Mouse (Mus musculus): ENCODE data around the gene Tmem104. TPM values are rescaled to one million over a fixed set of nuclear protein-coding genes. Genes with fewer than 3 reads are reported as not detected.
A peak's percentile ranks its signal among the peaks of the same experiment; 100 is the strongest.

Gene Tmem104
- polyA plus RNA-seq (2016; fragmentation: Nextera tagmentation; extraction: Ambion mirVana) = 9.6 TPM in 2 replicates

DNA sequence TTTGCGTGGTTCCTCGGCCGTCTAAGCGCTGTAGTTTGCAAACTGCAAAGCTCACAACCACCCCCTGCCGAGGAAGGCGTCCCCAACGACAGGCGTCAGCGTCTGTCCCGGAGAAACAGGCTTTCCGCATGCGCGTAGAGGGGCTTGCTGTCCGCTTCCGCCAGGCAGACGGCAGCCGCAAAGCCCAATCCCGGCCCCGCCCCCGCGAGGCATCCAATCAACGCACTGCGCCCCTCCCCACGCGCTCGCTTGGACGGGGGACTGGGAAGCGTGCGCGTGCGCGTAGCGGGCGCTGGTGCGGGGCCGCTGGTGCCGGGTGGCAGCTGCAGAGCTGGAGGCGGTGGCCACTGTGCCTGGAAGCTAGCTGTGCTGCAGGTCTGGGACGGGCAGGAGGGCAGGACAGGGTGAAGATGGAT, at the start of gene Tmem104:
TSS of gene Tmem104 (plus strand) at position 264 of the 416 bp plus-strand sequence.
- H3K4me1 ChIP-seq = peaks cover 40% of the 10 kb centered on the region
- H3K36me3 ChIP-seq = peaks cover 21% of the 10 kb centered on the region
- H3K4me3 ChIP-seq = peak within 1 kb of the TSS; percentile 73
- no peaks in the 10 kb centered on the region for H3K27me3 ChIP-seq (ENCODE audit: insufficient read depth, poor library complexity, severe bottlenecking)
- no peaks in the 10 kb centered on the region for H3K9me3 ChIP-seq
- peak within 1 kb of the TSS; percentile 85 for H3K27ac ChIP-seq
- DNase-seq (ENCODE audit: low spot score) = peak; percentile 99
- under 1% methylated on average over 39 of the region's 39 CpGs for WGBS

DNA sequence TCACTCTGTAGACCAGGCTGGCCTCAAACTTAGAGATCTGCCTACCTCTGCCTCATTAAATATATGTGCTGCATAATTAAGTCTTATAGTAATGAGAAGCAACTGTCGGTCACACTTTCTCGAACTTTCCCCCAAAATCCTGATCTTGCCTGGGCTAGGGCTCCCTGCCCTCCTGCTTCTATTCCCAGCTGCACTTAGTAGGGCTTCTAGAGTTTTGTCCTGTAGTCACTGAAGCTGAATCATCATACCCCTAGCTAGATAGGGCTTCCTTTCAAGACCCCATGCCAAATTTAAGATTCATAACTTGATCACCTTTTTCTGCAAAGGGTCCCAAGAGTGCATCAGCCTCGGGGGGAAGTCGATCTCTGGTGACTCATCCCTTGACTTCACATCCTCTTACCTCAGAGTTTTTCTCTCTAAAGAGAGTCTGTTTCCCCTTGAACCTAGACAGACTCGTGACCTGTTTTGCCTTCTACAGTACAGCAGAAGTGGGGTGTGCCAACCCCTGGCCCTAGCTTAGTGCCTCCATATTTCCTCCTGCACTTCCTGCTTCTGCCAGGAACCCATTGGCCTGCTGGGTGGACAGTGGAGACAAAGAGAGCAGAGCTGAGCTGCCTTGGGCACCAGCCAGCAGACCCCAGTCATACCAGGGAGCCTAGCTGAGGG, 48.6 kb upstream of the Tmem104 start:
- no peaks in the 10 kb centered on the region for H3K36me3 ChIP-seq
- 65% methylated on average over 5 of the region's 5 CpGs for WGBS
- no peaks in the 10 kb centered on the region for H3K4me1 ChIP-seq
- H3K27ac ChIP-seq = no peak overlapping the region
- H3K4me3 ChIP-seq = no peak overlapping the region
- no peaks in the 10 kb centered on the region for H3K27me3 ChIP-seq (ENCODE audit: insufficient read depth, poor library complexity, severe bottlenecking)
- H3K9me3 ChIP-seq = no peaks in the 10 kb centered on the region
- DNase-seq (ENCODE audit: low spot score) = no peak

DNA sequence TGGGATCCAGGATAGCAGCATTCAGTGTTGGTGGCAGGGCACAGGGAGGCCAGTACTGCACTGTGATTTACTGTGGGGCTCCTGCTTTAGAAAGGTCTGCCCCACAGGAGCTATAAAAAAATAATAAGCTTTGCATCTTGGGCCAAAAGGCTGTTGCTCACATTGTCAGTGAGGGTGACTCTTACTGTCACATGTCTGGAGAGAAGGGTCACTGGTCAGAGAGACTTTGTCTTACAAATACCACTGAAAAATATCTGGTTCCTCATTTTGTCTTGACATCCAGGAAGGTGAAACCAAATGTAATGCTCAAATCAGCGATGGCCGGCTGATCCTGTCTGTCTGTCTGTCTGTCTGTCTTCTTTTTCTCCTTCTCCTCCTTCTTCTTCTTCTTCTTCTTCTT, 45.3 kb upstream of the Tmem104 start:
- no peaks in the 10 kb centered on the region for H3K4me1 ChIP-seq
- H3K4me3 ChIP-seq = no peak overlapping the region
- H3K27ac ChIP-seq = no peak overlapping the region
- H3K36me3 ChIP-seq = no peaks in the 10 kb centered on the region
- no peak for DNase-seq (ENCODE audit: low spot score)
- H3K27me3 ChIP-seq (ENCODE audit: insufficient read depth, poor library complexity, severe bottlenecking) = peaks cover 3% of the 10 kb centered on the region; the same call in 1 of the 2 replicates
- 81% methylated on average over 2 of the region's 2 CpGs for WGBS
- H3K9me3 ChIP-seq = no peaks in the 10 kb centered on the region

DNA sequence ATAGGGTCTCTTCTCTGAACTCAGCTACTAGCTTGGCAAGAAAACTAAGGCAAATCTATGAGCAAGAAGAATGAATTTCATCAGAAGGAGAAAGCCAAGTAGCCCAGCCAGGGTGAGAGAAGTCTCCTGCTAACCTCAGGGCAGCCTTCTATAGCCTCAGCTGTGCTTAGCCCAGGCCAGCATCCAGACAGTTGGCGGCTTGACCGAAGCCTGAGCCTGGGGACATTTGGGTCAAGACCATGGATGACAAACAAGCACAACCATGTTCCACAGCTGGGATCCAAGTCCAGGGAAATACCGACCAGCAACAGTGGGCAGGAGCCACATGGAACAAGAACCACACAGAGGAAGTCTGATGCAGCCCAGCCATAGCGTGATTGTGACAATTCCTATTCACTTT, 39.5 kb upstream of the Tmem104 start:
- no peaks in the 10 kb centered on the region for H3K36me3 ChIP-seq
- peaks cover 15% of the 10 kb centered on the region for H3K27me3 ChIP-seq (ENCODE audit: insufficient read depth, poor library complexity, severe bottlenecking)
- H3K4me3 ChIP-seq = no peak overlapping the region
- no peak for DNase-seq (ENCODE audit: low spot score)
- no peak overlapping the region for H3K27ac ChIP-seq
- peaks cover 12% of the 10 kb centered on the region; the same call in 1 of the 2 replicates for H3K4me1 ChIP-seq
- 78% methylated on average over 4 of the region's 4 CpGs for WGBS
- no peaks in the 10 kb centered on the region for H3K9me3 ChIP-seq

DNA sequence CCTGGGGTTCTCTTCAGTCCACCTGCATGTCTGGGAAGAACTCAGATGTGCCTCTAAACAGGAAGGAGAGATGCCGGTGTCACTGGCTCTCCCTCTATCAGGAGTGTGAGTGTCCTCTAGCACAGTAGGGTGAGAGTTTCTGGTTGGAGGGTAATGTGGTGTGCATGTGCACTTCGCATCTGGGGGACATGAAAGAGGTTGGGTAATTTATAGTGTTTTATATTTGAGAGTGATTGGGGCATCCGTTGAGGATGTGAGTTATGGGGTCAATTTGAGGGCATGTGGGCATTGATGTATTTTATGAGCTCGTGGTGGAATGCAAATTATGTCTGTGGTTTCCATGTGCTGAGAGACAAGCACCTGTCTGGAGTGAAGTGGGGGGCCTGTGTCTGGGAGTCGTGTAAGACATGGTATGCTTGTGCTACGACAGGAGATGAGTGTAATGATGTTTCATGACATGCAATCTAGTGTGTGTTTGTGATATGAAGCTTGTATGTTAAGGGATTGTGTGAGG, 36.5 kb upstream of the Tmem104 start:
- Histone ChIP-seq H3K36me3 (no peaks in the 10 kb centered on the region), H3K27ac (no peak overlapping the region), H3K27me3 (ENCODE audit: insufficient read depth, poor library complexity, severe bottlenecking) (peaks cover 42% of the 10 kb centered on the region), H3K4me1 (peaks cover 37% of the 10 kb centered on the region), H3K9me3 (no peaks in the 10 kb centered on the region), H3K4me3 (no peak overlapping the region)
- no peak for DNase-seq (ENCODE audit: low spot score)
- 75% methylated on average over 6 of the region's 6 CpGs for WGBS

DNA sequence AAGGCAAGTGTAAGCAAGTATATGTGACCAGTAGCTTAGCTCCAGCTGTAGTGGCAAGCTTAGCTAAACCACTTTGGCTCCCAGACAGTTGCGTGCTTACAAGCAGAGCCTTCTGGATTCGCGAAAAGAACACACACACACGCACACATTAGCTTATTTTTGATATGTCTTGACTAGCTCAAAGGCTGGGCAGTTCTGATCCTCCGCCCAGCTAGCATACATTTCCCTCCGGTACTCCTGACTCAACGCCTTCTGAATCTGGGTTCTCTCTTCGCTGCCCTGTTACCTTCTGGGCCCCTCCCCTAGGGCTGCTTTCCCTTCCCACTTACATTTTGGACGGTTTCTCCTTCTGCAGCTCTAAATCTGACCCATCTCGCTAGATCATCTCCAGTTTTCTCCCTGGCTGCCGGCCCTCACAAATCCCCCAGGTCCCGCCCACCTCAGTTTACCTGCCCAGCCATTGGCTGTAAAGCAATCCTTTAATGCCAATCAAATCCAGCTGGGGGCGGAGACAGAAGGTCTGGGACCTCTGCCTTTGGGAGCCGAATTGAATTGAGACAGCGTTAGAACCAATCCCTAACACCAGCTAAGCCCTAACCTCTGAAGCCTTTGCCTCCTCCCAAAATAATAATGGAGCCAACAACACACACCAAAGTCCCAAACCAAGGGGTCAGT, 35.4 kb upstream of the Tmem104 start:
- H3K27ac ChIP-seq = no peak overlapping the region
- DNase-seq (ENCODE audit: low spot score) = peak; percentile 84
- 7% methylated on average over 15 of the region's 15 CpGs for WGBS

DNA sequence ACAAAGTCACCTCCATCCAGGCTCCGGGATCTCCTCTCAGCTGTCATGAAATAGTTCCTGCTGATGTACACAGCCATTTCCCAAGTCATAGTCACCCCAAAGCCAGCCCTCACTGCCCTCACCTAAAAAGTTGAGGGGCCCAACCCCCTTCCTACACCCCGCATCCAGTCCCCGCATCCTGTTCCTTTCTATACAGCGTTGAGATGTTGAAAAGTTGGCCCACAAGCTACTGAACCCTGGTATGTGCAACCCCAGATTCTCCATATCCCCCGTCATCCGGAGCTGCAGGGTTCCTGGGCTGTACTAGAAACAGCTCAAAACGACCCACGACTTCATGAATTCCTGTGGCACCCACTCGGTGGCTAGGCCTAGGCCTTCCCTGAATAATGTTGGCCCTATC, 34.2 kb upstream of the Tmem104 start:
- peaks cover 45% of the 10 kb centered on the region for H3K4me1 ChIP-seq
- no peak overlapping the region for H3K27ac ChIP-seq
- H3K9me3 ChIP-seq = no peaks in the 10 kb centered on the region
- peak overlapping the region; percentile 52; the same call in 1 of the 2 replicates for H3K4me3 ChIP-seq
- peaks cover 62% of the 10 kb centered on the region for H3K27me3 ChIP-seq (ENCODE audit: insufficient read depth, poor library complexity, severe bottlenecking)
- whole genome bisulfite sequencing = 72% methylated on average over 9 of the region's 9 CpGs
- no peaks in the 10 kb centered on the region for H3K36me3 ChIP-seq
- no peak for DNase-seq (ENCODE audit: low spot score)

More for the DNA sequence above, 35.4 kb upstream of the Tmem104 start:
- Histone ChIP-seq H3K4me3 (peak overlapping the region; percentile 51), H3K36me3 (no peaks in the 10 kb centered on the region), H3K9me3 (no peaks in the 10 kb centered on the region), H3K27me3 (ENCODE audit: insufficient read depth, poor library complexity, severe bottlenecking) (peaks cover 53% of the 10 kb centered on the region), H3K4me1 (peaks cover 37% of the 10 kb centered on the region)

DNA sequence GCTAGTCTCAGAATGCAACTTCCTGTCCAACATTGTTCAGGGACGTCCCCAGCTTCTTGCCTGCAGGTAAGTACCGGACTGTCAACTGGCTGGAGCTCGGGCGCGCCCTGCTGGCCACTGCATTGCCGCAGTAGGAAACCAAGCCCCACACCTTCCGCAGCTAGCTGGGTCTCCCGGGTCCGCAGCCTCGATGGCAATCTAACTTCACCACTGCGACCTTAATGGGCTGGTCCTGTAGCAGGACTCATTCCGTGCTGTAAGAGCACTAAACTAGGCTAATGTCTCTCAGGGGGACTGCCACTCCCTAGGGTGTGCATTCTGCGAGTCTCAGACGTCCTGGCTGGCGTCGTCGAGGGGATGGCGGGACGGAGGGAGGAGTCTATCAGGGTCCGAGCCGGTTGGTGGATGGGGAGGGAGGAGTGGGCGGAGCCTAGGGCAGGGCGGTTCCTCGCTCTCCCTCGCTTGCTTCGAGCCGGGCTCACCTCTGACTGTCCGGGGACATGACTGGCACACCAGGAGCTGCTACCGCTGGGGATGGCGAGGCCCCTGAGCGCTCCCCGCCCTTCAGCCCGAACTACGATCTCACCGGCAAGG, 33.5 kb upstream of the Tmem104 start:
- H3K36me3 ChIP-seq = no peaks in the 10 kb centered on the region
- WGBS = 1% methylated on average over 35 of the region's 35 CpGs
- H3K9me3 ChIP-seq = no peaks in the 10 kb centered on the region
- H3K4me1 ChIP-seq = peaks cover 52% of the 10 kb centered on the region
- peak; percentile 88 for DNase-seq (ENCODE audit: low spot score)
- H3K27me3 ChIP-seq (ENCODE audit: insufficient read depth, poor library complexity, severe bottlenecking) = peaks cover 62% of the 10 kb centered on the region
- peak overlapping the region; percentile 52 for H3K4me3 ChIP-seq
- H3K27ac ChIP-seq = peak overlapping the region; percentile 39; the same call in 1 of the 2 replicates

DNA sequence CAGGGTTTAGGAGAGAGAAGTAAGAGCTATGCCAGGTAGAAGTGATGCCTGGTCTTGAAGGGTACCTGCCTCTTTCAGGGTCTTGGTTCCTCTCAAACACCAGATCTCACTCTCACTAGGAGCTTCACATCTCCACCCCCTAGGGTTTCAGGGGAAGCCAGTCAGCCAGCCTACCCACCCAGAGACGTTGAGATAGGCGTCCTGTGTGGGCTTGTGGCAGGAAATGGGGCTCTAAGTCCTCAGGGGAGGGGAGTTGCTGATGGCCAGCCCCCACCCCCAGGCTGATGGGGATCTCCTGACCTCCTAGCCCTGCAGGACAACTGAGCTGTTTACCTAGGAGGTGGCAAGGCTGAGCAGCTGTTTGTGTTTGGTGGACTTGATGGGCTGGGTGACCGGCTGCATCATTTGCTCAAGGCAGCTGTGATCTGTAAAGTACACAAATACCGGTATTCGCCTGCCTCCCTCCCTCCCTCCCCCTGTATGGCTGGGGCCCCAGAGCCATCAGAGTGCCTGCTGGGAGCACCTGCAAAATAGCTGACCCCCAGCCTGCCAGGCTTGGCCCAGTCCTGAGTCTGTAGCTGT, 32.1 kb upstream of the Tmem104 start:
- Histone ChIP-seq H3K4me1 (peaks cover 53% of the 10 kb centered on the region), H3K27me3 (ENCODE audit: insufficient read depth, poor library complexity, severe bottlenecking) (peaks cover 62% of the 10 kb centered on the region)
- WGBS = 6% methylated on average over 5 of the region's 5 CpGs

DNA sequence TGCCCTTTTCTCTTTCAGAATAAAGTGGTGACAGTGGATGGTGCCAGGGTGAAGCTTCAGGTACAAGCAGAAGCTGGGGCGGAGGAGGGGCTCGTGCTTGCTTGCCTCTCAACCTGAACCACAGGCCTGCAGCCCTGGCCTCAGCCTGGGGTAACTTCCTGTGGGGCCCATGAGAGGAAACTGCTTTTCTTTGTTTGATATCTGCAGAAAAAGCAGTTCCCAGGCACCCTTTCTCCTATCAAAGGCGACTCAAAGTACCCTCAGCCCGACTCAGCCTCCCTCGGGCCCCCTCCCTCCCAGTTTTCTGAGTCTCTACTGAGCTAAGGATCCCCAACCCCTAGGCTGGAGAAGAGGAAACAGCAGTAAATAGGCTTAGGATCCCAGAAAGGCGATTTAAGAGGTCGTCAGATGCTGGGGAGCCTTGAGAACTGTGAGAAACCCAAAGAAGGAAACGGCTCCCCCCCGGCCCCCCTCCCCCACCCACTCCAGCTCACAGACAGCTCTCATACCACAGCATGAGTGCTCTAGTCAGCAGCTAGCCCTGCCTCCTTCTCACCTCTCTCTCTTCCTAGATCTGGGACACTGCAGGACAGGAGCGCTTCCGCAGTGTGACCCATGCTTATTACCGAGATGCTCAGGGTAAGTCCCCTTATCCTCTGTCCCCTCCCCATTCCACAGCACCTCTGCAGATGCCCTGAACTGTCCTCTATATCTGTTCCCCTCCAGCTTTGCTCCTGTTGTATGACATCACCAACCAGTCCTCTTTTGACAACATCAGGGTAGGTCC, 29.2 kb upstream of the Tmem104 start:
- no peak for DNase-seq (ENCODE audit: low spot score)
- Histone ChIP-seq H3K27me3 (ENCODE audit: insufficient read depth, poor library complexity, severe bottlenecking) (peaks cover 47% of the 10 kb centered on the region), H3K9me3 (no peaks in the 10 kb centered on the region), H3K4me1 (peaks cover 68% of the 10 kb centered on the region), H3K4me3 (peak overlapping the region; percentile 8; the same call in 1 of the 2 replicates), H3K27ac (peak overlapping the region; percentile 86), H3K36me3 (no peaks in the 10 kb centered on the region)
- WGBS = 22% methylated on average over 12 of the region's 12 CpGs

More for the DNA sequence above, 32.1 kb upstream of the Tmem104 start:
- DNase-seq (ENCODE audit: low spot score) = no peak
- H3K9me3 ChIP-seq = no peaks in the 10 kb centered on the region
- no peak overlapping the region for H3K4me3 ChIP-seq
- 0 out of 2 replicates have a peak overlapping the region, but pooled peaks have one; percentile 30 for H3K27ac ChIP-seq
- H3K36me3 ChIP-seq = no peaks in the 10 kb centered on the region

DNA sequence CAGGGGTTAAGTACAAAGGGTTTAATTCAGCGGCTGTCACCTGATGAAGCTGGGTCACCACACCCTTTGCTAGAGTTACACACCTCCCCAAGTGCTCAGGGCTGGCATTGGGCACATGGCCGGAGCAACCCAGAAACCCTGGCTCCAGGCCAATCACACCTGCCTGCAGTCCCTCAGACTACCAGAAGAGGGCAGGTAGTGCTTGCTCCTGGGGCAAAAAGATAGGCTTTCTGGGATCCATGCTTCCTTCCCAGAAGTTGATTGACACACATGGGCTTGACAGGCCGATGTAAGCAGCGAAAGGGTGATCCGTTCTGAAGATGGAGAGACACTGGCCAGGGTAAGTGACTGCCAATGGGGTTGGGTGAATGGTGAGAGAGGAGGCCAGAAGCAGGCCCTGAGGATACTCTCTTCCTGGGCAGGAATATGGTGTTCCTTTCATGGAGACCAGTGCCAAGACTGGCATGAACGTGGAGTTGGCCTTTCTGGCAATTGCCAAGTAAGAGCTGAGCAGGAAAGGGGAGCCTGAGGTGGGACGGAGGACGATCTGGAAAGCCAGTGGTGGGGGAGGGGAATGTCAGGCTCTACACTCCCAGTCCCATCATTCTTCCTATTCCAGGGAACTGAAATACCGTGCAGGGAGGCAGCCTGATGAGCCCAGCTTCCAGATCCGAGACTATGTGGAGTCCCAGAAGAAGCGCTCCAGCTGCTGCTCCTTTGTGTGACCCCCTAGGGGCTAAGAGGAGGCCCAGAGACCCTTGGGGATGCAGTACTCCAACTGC, 27.1 kb upstream of the Tmem104 start:
- Histone ChIP-seq H3K4me1 (peaks cover 69% of the 10 kb centered on the region), H3K27me3 (ENCODE audit: insufficient read depth, poor library complexity, severe bottlenecking) (peaks cover 32% of the 10 kb centered on the region), H3K36me3 (no peaks in the 10 kb centered on the region), H3K27ac (no peak overlapping the region; the same call in 1 of the 2 replicates), H3K9me3 (no peaks in the 10 kb centered on the region), H3K4me3 (0 out of 2 replicates have a peak overlapping the region, but pooled peaks have one; percentile 6)
- DNase-seq (ENCODE audit: low spot score) = no peak
- WGBS = 54% methylated on average over 11 of the region's 11 CpGs
